Mouse (Mus musculus): ENCODE data around the gene Dzank1. TPM values are rescaled to one million over a fixed set of nuclear protein-coding genes. Genes with fewer than 3 reads are reported as not detected.
A peak's percentile ranks its signal among the peaks of the same experiment; 100 is the strongest.

Gene Dzank1
- 0.25 and 0.63 TPM in 2 replicates for polyA plus RNA-seq (2015; fragmentation: Nextera tagmentation; extraction: Ambion mirVana)

DNA sequence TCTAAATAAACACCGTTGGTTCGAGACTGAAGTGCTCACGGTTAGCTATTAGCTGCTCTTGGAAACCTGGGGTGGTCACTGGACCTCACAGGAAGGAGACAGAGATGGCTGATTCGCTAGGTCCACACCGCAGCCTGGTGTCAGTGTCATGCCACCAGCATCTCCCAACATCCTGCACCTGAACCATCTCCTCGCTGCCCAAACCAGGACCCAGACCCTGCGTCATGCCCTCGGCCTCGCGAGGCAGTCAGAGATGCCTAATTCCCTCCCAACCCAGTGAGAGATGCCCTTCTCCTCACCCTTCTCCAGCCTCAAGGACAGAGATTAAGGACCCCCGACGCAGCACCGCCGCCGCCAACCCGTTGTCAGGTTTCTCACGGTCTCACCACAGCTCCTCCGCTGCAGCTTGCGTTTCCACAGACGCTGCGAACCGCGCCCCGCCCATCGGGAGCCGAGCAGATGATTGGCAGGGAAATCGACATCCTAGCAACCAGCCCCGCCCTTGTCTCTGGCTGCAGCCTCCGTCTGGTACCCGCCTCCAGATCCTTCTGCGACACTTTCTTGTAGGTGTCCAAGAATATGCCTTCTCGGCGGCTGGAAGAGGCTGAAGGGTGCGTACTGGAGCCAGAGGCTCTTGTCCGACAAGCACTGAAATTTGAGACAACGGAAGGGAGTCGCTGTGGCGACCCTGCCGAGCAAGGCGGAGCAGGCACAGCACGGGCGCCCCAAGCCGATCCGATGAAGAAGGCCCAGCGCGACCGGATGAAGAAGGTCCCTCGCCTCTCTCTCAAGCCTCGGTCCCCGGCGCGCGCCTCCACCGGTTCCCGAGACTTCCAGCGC lies at the start of gene Dzank1, which contains the start of gene Polr3f:
TSS of gene Dzank1 (minus strand) at position 434 of the 840 bp plus-strand sequence.
TSS of gene Polr3f (plus strand) at position 738 of the 840 bp plus-strand sequence.
- peak; percentile 97 for DNase-seq (ENCODE audit: low spot score)

DNA sequence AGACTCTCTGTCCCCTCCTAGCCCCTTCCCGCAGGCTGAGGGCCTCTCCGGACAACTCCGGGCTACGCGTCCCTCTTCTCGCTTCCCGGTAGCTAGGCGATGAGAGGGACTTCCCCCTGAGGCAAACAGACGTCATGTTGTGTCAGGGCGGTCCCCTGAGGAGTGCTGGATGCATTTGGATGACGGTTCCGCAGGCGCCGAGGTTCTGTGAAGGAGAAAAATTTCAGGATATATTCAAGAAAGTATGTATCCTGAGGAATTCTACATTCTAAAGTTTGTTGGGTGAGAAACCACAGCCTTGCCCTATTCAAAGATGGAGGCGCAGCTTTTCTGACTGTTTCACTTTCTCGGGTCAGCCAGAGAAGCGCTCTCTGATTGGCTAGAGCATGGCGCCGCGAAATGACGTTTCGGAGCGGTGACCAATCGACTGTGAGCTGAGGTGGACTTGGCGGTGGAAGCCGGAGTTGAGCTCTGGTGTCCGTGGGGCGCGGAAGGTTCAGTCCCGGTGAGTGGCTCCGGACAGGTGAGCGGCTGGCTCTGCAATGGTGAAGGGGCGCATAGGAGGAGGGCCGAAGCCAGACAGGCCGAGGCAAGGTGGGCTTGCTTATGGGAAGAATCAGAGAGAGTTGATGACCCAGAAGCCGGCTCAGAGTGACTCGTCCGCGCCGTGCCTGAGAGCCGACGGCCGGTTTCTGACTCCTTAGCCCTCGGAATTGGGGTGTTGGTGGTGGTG lies 28.8 kb upstream of the Dzank1 start, which contains the start of gene Sec23b:
TSS of gene Sec23b (plus strand) at position 410 of the 733 bp plus-strand sequence.
- DNase-seq (ENCODE audit: low spot score) = peak; percentile 96

DNA sequence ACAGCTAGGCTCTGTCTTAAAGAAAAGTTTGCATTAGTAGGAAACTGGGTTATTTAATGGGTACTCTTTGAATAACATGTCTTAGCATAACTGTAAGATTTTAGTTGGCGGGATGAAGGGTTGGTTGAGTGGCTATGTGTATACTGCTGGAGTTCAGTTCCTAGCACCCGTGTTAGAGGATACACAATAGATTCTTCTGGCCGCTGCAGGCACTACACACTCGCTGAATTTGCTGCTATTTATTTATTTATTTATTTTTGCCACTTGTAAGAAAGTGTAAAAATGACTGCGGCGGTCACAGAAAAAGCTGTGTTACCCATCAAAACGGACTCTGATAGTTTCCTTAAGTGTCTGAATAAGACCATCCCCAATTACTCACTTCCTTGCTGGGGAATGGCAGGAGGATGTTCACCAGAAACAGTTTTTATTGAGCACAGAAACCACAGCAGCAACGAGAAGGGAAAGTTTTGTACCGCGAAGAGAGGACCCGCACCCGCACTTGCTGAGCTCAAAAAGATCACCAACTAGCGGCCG lies 28.1 kb upstream of the Dzank1 start:
- no peak for DNase-seq (ENCODE audit: low spot score)

DNA sequence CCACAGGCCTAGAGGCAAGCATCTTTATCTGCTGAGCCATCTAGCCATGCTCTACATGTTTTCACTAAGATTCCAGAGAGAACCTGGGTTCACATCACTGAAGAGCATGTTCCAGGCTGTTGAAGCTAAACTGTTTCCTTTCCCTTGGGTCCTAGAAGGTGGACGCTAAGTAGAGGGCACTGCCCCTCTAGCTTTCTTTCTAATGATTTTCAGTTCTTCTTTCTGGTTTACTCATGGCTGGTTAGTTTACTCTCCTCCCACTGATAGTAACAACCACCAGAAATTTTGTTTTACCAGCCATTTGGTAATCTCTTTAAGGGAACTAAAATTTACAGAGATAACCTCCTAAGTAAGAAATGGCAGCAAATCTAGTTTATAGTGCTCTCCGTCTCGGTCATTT lies 26.7 kb upstream of the Dzank1 start:
- no peak for DNase-seq (ENCODE audit: low spot score)

DNA sequence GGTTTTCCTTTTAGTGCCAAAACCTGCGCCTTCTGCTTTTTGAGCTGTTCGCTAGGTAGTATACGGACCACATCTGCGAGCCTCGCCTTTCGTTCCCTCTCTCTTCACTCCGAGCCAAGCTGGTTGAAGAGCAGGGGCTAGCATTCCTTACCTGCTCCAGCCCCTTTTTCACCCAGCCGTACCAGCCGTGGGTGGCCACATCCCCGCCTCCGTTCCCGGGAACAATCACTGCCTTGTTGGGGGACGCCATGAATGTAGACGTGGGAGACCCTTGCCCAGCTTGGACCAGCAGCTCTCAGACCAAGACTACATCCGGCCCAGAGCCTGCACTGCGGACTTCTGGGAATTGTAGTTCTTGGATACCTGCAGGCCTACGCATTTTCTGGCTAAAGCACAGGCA lies 23.3 kb upstream of the Dzank1 start, which contains the start of gene Rbbp9:
TSS of gene Rbbp9 (minus strand) at position 341 of the 400 bp plus-strand sequence.
- DNase-seq (ENCODE audit: low spot score) = peak; percentile 62

DNA sequence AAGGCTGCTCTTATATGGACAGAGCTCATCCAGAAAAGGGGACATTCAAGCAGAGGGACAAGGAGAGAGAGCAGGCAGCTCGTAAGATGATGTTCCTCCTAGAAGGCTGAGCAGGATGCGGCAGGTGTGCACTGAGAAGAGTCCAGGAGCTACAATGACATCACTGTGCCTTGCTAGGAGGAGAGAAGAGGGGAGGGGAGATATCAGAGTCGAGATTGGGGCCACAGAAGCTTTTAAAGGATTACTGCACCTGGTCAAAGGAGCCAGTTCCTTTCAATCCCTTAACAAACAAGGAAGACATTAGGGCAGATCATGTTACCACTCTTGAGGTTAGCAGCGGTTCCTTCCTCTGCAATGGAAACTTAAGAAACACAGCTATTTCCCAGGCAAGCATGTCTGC lies 20.3 kb upstream of the Dzank1 start:
- no peak for DNase-seq (ENCODE audit: low spot score)

DNA sequence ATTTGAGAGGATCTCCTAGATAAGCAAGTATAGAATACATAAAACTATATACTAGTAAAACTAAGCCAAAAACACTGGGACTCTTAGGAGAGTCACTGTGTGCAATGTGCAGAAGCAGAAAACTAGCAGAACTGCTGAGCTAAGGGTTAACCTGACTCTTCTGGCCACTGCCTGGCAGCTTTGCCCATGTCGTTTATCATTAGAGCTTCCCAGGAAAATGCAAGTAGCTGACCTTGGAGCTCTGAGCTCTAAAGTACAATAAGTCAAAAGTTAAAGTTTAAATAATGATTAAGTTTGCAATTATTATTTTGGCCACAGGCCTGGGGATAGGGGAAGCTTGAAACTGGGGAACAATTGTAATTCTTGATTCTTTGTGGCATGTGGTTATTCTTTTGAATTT lies 18.3 kb upstream of the Dzank1 start:
- no peak for DNase-seq (ENCODE audit: low spot score)

DNA sequence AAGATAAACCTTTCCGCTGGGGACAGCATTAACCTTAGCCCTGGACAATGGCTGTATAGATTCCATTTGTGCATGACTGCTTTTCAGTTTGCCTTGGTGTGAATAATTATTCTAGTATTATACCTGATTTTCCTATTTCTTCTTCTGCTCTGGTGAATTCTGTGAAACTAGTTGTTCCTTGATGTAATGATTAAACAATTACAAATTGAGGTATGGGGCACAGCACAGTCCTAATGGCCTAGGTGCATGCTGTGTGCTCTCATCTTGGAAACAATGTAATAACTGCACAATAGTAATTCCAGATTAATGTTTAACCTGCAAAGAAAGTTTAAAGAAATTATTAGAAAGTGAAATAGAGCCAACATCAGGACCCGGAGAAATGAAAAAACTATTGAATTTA lies 17.8 kb upstream of the Dzank1 start:
- no peak for DNase-seq (ENCODE audit: low spot score)

DNA sequence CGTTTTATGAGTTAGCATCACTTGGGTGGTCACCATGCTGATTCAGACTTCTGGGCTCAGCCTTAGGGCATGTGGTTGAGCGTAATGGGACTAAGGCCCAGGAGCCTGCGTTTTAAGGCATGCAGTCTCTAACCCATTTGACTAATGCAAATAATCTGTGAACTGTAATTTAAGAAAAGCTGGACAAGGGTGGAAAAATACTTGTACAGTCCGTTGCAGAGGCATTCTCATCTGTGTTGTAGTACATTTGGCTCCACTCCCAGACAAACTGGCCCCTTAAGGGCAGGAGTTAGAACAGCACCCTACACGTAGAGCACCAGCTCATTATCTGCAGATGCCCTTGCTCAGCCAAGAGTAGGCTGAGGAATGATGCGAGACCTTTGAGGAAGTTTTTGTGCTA lies 17.4 kb upstream of the Dzank1 start:
- DNase-seq (ENCODE audit: low spot score) = no peak

DNA sequence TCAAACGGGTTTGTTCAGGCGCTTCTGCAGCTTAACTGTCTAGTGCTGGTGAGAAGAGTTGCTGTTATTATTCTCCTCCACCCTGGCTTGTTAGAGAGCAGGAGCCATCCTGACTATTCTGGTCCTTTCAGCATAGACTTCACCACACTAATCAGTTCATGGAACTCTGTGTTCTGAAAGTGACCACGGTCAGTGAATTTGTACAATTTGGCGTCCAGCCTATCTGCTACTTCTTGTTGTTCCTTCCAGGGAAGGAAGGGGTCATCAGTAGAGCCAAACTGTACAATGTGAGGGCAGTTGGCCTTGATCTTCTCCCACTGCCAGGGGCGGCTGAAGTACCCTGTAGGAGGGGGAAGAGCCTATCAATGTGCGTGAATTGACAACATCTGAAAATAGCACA lies 16.5 kb upstream of the Dzank1 start:
- DNase-seq (ENCODE audit: low spot score) = no peak

DNA sequence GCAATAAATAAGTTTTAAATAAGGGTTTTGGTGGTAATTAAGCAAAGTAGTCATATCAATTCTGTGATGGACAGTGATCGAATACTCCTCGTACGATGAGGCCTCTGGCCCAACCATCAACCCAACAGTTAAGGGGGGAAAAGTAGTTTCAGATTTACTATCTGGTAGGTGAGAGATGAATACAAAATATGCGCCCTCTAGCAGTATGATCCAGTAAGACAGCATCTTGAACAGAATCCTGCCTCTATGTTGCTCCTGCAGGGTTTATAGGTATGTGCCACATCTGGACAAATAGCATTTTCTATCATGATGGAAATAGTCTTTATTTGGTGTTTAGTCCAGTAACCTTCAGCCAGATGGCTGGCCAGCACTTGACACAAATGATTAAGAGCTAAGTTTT lies 14.0 kb upstream of the Dzank1 start:
- DNase-seq (ENCODE audit: low spot score) = peak; percentile 22

DNA sequence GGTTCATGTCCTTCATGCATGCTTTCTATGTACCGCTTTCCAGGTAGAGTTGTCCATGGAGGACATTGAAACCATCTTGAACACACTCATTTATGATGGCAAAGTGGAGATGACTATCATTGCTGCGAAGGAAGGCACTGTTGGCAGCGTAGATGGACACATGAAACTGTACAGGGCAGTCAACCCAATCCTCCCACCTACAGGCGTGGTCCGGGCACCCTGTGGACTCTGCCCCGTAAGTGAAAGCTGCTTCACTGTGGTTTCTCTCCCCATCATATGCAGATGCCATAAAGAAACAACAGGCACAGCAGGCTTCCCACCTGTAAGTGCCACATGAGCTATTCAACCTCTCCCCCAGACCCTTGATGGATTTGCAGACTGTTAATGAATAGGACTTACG lies 9.9 kb upstream of the Dzank1 start:
- DNase-seq (ENCODE audit: low spot score) = no peak

DNA sequence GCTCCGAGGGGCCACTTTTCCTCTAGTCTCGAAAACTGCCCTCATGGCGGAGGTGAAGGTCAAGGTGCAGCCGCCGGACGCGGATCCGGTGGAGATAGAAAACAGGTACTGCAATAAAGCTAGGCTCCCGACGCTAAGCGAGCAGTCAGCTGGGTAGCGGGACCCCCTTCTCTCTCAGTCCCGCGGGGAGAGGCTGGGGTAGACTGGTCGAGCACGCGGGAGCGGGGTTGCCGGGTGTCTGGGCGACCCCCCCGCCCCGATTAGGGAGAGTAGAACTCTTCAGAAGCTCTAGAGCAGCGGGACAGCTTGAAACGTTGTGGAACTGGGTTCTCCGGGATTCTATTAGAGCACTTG lies 584 bp upstream of the Dzank1 start:
- DNase-seq (ENCODE audit: low spot score) = no peak

DNA sequence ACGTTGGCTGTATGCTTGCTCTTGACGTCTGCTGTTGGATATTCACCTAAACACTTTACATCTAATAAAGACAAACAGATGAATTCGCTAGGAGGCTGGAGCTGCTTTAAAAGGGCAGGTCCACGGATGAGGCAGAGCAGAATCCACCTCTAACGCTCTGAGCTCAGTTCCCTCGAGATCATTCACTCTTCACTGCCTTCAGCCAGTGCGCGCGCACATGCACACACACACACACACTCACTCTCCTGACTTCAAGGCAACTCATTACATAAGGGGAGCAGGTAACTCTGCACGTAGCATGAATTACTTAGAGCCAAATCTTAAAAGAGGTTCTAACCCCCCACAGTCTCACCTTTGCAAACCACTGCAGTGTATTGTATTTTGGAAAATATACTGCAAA lies 1.4 kb downstream of the Dzank1 start:
- no peak for DNase-seq (ENCODE audit: low spot score)

DNA sequence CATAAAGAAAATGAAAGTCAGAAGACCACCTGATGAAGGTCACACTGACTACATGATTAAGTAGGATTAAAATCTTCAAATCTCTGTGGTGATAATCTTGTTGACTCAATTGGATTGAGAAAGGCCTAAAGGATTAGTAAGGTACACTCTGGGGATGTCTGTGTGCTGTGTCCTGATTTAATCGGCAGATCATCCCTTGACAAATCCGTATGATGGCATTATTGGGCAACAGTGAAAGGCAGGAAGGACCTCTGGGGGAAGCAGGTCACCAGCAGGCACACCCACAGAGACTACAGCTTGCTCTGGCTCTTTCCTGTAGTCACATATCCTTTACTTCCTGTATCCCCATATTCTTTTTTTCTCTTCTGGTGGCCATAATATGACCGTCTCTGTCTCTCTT lies 7.4 kb downstream of the Dzank1 start:
- no peak for DNase-seq (ENCODE audit: low spot score)

DNA sequence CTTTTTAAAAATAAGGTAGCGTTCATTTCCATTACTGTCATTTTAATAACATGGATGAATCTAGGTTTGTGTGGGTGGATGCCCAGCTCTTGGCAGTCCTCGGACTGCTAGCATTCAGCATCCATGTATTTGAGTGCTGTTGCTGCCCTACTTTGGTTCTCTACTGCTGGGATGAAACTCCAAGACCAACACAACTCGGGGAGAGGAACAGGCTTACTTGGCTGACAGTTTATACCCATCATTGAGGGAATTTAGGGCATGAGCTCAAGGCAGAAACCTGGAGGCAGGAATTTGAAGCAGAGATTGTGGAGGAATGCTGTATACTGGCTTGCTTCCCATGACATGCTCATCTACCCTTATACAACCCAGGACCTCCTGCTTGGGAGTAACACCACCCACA lies 12.6 kb downstream of the Dzank1 start:
- no peak for DNase-seq (ENCODE audit: low spot score)

DNA sequence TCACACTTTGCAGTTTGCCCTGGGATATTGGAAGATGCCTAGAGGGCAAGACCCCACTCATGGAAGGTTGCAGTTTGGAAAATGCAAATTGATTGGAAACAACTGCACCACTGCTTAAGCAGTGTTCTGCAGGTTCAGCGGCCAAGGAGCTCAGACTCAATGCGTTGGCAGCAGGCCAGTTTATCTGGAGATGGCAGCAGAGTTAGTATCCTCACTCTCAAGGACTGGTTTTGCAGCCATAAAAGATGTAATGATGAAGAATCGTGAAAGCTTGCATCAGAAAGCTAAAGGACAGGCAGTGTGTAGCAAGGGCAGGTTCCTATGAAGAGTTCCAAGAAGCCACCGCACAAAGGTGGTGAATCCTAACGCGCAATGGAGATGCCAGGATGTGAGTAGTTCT lies 25.1 kb downstream of the Dzank1 start:
- no peak for DNase-seq (ENCODE audit: low spot score)

DNA sequence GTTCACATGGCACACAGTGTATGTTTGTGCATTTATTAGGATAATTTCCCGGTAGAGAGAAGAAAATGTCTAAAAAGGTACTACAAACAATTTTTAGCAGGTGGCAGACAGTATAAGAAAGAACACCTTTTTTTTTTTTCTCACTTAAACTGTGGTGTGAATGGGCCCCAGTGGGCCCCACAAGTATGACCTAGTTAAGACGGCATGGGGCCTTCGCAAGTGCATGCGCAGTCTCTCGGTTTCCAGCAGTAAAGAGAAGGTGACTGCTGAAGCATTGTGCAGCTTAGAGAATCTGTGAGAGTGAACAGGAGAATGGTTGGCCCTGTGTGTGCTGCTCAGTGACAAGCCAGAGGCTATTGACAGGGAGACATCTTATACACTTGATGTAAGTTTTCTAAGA lies 37.9 kb downstream of the Dzank1 start:
- DNase-seq (ENCODE audit: low spot score) = peak; percentile 26

DNA sequence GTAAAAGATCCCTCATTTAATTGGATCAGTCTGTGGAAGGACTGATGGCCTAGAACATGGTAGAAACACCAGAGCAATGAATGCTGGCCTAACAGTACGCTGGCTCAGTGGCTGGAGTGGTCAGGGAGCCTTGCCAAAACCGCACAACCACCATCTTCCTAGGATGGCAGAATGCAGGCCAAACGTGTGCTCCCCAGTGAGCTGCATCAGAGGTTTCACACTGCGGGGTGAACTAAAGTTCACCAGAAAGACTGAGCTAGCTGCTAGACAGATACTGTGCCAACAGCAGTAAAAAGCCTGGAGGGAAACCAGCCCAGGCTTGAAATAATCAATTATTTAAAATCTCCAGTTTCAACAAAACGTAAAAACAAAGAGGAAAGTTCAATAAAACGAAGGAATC lies 39.7 kb downstream of the Dzank1 start:
- no peak for DNase-seq (ENCODE audit: low spot score)

DNA sequence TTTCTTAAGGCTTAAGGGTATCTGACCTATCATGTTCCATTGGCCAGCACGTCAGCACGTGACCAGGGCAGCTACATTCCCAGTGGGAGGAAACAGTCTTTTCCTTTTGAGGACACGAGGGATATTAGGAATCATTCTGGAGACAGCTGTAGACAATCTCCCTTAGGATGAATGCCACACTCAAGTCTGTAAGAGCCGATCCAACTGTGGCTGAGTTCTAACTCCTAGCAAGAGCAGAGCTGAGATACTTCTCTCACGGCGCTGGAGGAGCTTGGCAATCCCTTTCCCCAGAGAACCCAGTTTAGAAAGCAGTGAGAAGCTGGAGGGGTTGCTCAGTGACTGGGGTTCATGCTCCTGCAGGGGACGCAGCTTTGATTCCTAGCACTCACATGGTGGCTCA lies 41.8 kb downstream of the Dzank1 start:
- DNase-seq (ENCODE audit: low spot score) = no peak

DNA sequence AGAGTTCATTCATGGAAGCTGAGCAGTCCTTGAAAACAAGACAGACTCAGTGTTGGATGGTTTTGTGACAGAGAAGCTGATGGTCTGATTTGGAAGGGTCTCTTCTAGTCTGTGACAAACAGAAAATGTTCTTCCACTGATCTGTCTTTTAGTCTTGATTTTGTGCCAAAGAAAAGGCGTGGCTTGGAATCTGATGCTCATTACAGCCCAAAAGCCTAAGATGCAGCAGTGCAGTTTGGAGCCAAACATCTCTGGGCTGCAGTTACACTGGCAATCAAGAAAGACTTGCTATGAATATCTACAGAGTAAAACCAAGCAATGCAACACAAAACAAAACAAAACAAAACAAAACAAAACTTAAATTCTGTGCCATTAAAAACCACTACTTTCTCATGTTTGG lies 43.1 kb downstream of the Dzank1 start:
- no peak for DNase-seq (ENCODE audit: low spot score)

DNA sequence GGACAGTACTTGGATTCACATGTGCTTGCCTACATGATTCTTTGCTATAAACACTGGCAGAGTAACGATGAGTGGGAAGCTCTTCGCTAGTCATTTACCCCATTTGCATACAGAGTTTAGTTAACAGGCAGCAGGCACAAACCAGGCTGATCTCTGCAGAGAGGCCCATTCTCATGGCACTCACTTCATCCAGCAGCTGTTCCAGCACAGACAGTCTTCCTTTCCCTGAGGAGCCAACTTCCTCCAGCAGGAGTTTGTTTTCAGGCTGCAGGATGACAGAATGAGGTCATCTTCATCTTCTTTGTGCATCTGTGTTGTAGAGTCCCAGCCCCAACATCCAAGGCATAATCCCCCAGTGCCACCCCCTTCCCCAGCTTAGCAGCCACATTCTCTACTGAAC lies 47.8 kb downstream of the Dzank1 start:
- no peak for DNase-seq (ENCODE audit: low spot score)
